Mouse (Mus musculus) kidney, postnatal 0 days (tissue): Measurements from ENCODE around the gene Ddah1. TPM values are rescaled to one million over a fixed set of nuclear protein-coding genes. Genes with fewer than 3 reads are reported as not detected.

Source experiments
- ATAC-seq: fragments of 200-750 bp; cut with Nextera tagmentation; replicated peaks from 2 replicates; pipeline ENCODE4 v1.8.0; 2017; ENCODE audit warnings: low read depth, moderate number of reproducible peaks, moderate TSS enrichment, moderate library complexity; ENCODE audit not compliant: low FRiP score
- DNase-seq: peaks from one replicate; pipeline ENCODE4 v3.0.0-alpha.2; 2016; ENCODE audit warnings: low spot score
- H3K27ac ChIP-seq: fragments of 300-500 bp; sonication (generic); 2 replicates; pipeline ENCODE4 v1.5.1; 2014; ENCODE audit warnings: mild to moderate bottlenecking
- H3K27me3 ChIP-seq: fragments of 300-500 bp; sonication (generic); 2 replicates; pipeline ENCODE4 v1.6.1; 2014; ENCODE audit warnings: low read length, mixed read lengths; ENCODE audit not compliant: insufficient read depth
- H3K36me3 ChIP-seq: fragments of 300-500 bp; sonication (generic); 2 replicates; pipeline ENCODE4 v1.6.1; 2014; ENCODE audit warnings: low read length, mixed read lengths; ENCODE audit not compliant: insufficient read depth
- H3K4me1 ChIP-seq: fragments of 300-500 bp; sonication (generic); replicated peaks from 2 replicates; pipeline ENCODE4 v1.6.1; 2014; ENCODE audit warnings: antibody characterized with exemption, low read length, mixed read lengths; ENCODE audit not compliant: insufficient read depth
- H3K4me2 ChIP-seq: fragments of 300-500 bp; sonication (generic); 2 replicates; pipeline ENCODE4 v1.6.1; 2014; ENCODE audit warnings: mild to moderate bottlenecking, low read length, moderate library complexity, mixed read lengths
- H3K4me3 ChIP-seq: fragments of 300-500 bp; sonication (generic); replicated peaks from 2 replicates; pipeline ENCODE4 v1.5.1; 2014; ENCODE audit warnings: low read depth, low read length
- H3K9ac ChIP-seq: fragments of 300-500 bp; sonication (generic); 2 replicates; pipeline ENCODE4 v1.6.1; 2014; ENCODE audit warnings: low read depth, low read length
- H3K9me3 ChIP-seq: fragments of 300-500 bp; sonication (generic); replicated peaks from 2 replicates; pipeline ENCODE4 v1.6.1; 2016; ENCODE audit warnings: low read length, inconsistent platforms, mixed read lengths
- CTCF ChIP-seq: IDR thresholded peaks from 2 replicates; pipeline ENCODE4 v1.5.1; 2016; ENCODE audit warnings: antibody characterized with exemption, low read depth, mild to moderate bottlenecking, moderate library complexity
- WGBS: fragments of 180-500 bp; shearing (Covaris S2); extraction: QIAGEN DNeasy Blood & Tissue Kit; methylation state at CpG from one replicate; pipeline ENCODE4 v1.1.7; 2014; 5-methylcytosine and 5-hydroxymethylcytosine counted together
- polyA plus RNA-seq: library from polyadenylated mRNA; unstranded; fragments of >200 nt; fragmentation: Nextera tagmentation; extraction: Ambion mirVana; gene quantifications from 2 replicates; pipeline ENCODE4 v1.2.1, GENCODE M21; 2015

Gene Ddah1
- polyA plus RNA-seq, 1 experiment from 2014 or later = 108 TPM

DNA sequence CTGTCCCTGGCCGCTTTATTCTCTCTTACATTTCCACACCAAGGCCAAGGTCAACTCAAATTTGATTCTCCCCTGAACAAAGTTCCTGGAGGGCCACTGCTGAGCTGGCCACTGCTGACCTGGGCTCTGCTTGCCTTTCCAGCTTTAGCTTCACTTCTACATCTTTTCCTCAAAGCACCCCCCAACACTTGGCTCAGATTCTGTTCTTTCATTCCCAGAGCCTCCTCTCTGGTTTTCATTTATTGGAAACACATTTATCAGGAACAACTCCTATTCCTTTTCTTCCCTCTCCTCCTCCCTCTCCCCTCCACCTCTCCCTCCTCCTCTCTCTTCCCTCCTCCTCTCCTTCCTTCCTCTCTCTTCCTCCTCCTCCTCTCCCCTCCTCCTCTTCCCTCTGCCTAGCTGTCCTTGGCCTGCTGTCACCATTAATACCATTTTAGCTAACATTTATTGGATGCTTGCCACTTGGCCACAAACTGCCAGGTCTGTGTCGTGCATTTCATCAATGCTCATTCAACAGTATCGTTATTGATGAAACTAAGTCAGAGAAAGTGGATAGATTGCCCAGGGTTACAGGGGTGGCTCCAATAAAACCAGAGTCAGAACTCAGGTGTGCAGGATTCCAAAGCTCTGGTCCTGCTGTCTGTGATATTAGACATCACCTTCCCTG is 3.2 kb downstream of the Ddah1 start:
- Histone ChIP-seq H3K4me2 (no peak overlapping the region), H3K9ac (no peak overlapping the region), H3K4me1 (peaks cover 11% of the 10 kb centered on the region; the same call in 1 of the 2 replicates), H3K36me3 (no peaks in the 10 kb centered on the region), H3K4me3 (no peak overlapping the region), H3K9me3 (no peaks in the 10 kb centered on the region), H3K27me3 (no peaks in the 10 kb centered on the region), H3K27ac (no peak overlapping the region)
- DNase-seq = no peak
- 74% methylated on average over 3 of the region's 3 CpGs for WGBS
- no peak for TF ChIP-seq CTCF
- ATAC-seq = no peak

DNA sequence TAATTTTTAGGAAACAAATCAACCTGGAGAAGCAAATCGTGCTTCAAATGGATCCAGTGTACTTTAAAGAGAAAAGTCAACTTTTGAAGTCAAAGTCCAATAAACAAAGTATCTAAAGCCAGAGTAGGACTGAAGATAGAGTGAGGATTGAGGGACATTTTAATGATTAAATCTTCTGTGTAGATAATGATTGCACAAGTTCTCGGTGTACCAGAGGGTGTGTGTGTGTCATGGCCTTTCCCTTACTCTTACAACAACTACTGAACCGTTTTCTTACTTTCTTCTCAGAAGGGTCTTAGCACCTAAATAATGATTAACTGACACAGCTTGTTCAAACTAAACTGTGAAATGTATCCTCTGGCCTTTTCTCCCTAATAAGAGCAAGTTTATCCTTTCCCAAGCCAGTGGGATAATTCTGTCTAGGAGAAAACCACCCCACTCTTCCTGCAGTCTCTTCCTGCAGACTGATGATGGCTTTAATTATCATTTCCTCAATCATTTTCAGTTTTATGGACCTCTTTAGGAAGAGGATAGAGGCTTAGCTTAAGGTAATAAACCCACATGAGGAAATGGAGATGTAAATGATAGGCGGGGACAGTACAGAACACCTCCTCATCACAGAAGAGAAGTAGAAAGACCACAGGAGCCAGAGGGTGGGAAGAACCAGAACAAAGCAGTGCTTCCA is 4.6 kb downstream of the Ddah1 start:
- Histone ChIP-seq H3K9me3 (no peaks in the 10 kb centered on the region), H3K4me2 (no peak overlapping the region), H3K9ac (no peak overlapping the region), H3K27ac (peak overlapping the region; percentile 73), H3K36me3 (no peaks in the 10 kb centered on the region), H3K27me3 (no peaks in the 10 kb centered on the region), H3K4me3 (no peak overlapping the region), H3K4me1 (peaks cover 10% of the 10 kb centered on the region; the same call in 1 of the 2 replicates)
- DNase-seq = peak; percentile 38
- peak; percentile 56 for ATAC-seq
- no peak for TF ChIP-seq CTCF
- WGBS = 49% methylated on average over 4 of the region's 4 CpGs

DNA sequence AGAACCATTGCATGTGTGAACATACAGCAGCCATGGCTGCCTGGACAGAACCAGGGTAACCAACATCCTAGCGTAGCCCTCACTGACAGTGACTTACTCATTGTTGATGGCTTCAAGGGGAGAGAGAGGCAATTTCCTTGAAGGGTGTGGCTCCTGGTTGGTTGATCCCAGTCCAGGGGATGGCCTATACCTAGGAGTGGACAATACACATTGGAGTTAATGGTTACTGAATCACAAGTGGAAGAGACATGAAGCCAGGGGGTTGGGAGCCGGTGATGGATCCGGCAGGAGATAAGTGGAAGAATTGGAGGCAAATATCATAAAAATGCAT is 5.1 kb downstream of the Ddah1 start:
- peak overlapping the region; percentile 73 for H3K27ac ChIP-seq
- no peak for TF ChIP-seq CTCF
- ATAC-seq (peak; percentile 59), DNase-seq (no peak)
- H3K36me3 ChIP-seq = no peaks in the 10 kb centered on the region
- 82% methylated on average over 3 of the region's 3 CpGs for WGBS
- H3K4me3 ChIP-seq = no peak overlapping the region
- H3K4me1 ChIP-seq = peaks cover 6% of the 10 kb centered on the region; the same call in 1 of the 2 replicates
- H3K27me3 ChIP-seq = no peaks in the 10 kb centered on the region
- no peak overlapping the region for H3K9ac ChIP-seq
- H3K9me3 ChIP-seq = no peaks in the 10 kb centered on the region
- H3K4me2 ChIP-seq = no peak overlapping the region

DNA sequence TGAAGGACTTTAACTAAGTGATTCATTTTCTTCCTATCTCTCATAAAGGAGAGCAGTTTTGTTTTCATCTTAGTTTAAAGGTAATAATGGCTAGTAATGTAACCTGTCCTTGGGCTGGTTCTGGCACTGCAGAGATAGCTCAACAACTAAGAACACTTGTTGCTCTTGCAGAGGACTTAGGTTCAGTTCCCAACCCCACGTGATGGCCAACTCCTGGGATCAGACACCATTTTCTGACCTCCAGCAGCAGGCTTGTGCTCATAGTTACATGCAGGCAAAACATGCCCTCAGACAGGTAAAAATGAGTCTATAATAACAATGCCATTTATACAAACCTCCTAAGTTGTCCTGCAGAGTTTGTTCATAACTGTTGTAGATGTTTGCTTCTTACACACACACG is 5.9 kb downstream of the Ddah1 start:
- no peak for ATAC-seq
- WGBS = 86% methylated on average over 2 of the region's 2 CpGs

DNA sequence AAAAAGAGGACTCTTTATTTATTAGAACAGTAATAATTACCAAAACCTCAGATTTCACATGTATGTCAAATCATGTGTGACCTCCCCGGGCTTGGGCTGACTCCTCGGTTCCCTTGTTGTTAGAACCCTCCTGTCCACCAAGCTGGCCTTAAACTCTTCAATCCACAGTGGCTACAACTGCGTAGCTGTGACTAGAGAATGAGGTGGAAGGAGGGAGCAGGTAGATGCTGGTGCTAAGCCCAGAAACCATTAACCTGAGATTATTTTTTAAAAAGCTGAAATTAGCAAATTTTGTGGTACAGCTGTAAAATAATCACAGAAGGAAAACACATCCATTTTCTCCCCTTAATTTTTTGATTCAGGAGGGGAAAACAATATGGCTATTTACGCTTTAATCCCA is 10.0 kb downstream of the Ddah1 start:
- Histone ChIP-seq H3K36me3 (no peaks in the 10 kb centered on the region), H3K27ac (no peak overlapping the region), H3K27me3 (no peaks in the 10 kb centered on the region), H3K4me3 (no peak overlapping the region), H3K4me1 (0 out of 2 replicates have a peak, but pooled peaks cover 4% of the 10 kb centered on the region), H3K9me3 (no peaks in the 10 kb centered on the region), H3K4me2 (no peak overlapping the region), H3K9ac (no peak overlapping the region)
- 85% methylated on average over 4 of the region's 4 CpGs for WGBS
- ATAC-seq = no peak
- no peak for DNase-seq
- TF ChIP-seq CTCF = no peak

More for the DNA sequence above, 5.9 kb downstream of the Ddah1 start:
- TF ChIP-seq CTCF = no peak
- Histone ChIP-seq H3K9ac (no peak overlapping the region), H3K36me3 (no peaks in the 10 kb centered on the region), H3K4me3 (no peak overlapping the region), H3K27ac (no peak overlapping the region), H3K4me1 (0 out of 2 replicates have a peak, but pooled peaks cover 4% of the 10 kb centered on the region), H3K27me3 (no peaks in the 10 kb centered on the region), H3K4me2 (no peak overlapping the region), H3K9me3 (no peaks in the 10 kb centered on the region)
- DNase-seq = no peak

DNA sequence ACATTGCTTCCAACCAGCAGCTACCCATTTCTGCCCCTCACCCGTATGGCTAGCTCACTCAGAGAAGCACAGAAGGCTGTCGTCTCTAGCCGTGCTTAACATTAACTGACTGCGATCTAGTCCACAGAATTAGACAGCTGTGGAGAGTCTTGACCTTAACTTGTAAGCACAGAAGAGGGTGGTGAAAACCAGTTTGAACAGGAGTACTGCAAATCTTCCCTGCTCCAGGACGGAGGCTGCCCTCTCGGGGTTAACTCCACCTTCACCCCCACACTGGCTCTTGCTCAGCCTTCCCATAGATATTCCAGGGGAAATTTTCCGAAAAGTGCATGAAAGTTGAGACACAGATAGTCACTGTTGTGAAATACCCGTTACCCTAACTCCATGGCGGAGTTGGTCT is 14.9 kb downstream of the Ddah1 start:
- 64% methylated on average over 9 of the region's 9 CpGs for whole genome bisulfite sequencing
- no peaks in the 10 kb centered on the region for H3K36me3 ChIP-seq
- H3K4me2 ChIP-seq = no peak overlapping the region
- H3K9ac ChIP-seq = no peak overlapping the region
- peak overlapping the region; percentile 20; the same call in 1 of the 2 replicates for H3K27ac ChIP-seq
- TF ChIP-seq CTCF = no peak
- no peak for DNase-seq
- 0 out of 2 replicates have a peak, but pooled peaks cover 3% of the 10 kb centered on the region for H3K4me1 ChIP-seq
- no peaks in the 10 kb centered on the region for H3K9me3 ChIP-seq
- H3K27me3 ChIP-seq = no peaks in the 10 kb centered on the region
- H3K4me3 ChIP-seq = no peak overlapping the region
- 0 out of 2 replicates have a peak, but pooled peaks have one; percentile 47 for ATAC-seq
